Mouse (Mus musculus) MEL (cell line): ENCODE results near the gene Aebp1.

Experiments
- CHD1 ChIP-seq: IDR thresholded peaks from 2 replicates; pipeline ENCODE4 v1.6.1; 2012; ENCODE audit warnings: low read depth, mild to moderate bottlenecking, inconsistent platforms, low read length, improper control_type of control experiment
- CTCF ChIP-seq, 3 experiments: IDR thresholded peaks in 2 of 3; conservative IDR thresholded peaks in 1 of 3; 2 replicates each; pipeline ENCODE4 v1.5.1; 2011 to 2012; ENCODE audit warnings: low read length in 3 of 3, low read depth in 2 of 3, mild to moderate bottlenecking in 2 of 3, improper control_type of control experiment in 1 of 3, inconsistent platforms in 1 of 3, mixed read lengths in 1 of 3, moderate library complexity in 1 of 3; ENCODE audit not compliant: control insufficient read depth in 1 of 3, insufficient read depth in 1 of 3, poor library complexity in 1 of 3, severe bottlenecking in 1 of 3
- GABPA ChIP-seq: IDR thresholded peaks from 2 replicates; pipeline ENCODE4 v1.6.1; 2012; ENCODE audit warnings: low read depth, mild to moderate bottlenecking, inconsistent platforms, low read length, improper control_type of control experiment, moderate library complexity
- NELFE ChIP-seq: IDR thresholded peaks from 2 replicates; pipeline ENCODE4 v1.6.1; 2011; ENCODE audit warnings: low read depth, low read length, improper control_type of control experiment
- NRF1 ChIP-seq: IDR thresholded peaks from 2 replicates; pipeline ENCODE4 v1.6.1; 2014; ENCODE audit warnings: low read depth, mild to moderate bottlenecking, inconsistent platforms, low read length, improper control_type of control experiment, moderate library complexity; ENCODE audit not compliant: poor library complexity, insufficient read depth, severe bottlenecking
- POLR2A ChIP-seq, 2 experiments: IDR thresholded peaks; 2 replicates each; pipeline ENCODE4 v1.6.1; 2011 to 2012; ENCODE audit warnings: low read length in 2 of 2, mild to moderate bottlenecking in 2 of 2, control low read depth in 1 of 2, improper control_type of control experiment in 1 of 2, low read depth in 1 of 2, moderate library complexity in 1 of 2; ENCODE audit not compliant: control insufficient read depth in 1 of 2, insufficient read depth in 1 of 2, poor library complexity in 1 of 2
- TAL1 ChIP-seq: IDR thresholded peaks from 2 replicates; pipeline ENCODE4 v1.6.1; 2012; ENCODE audit warnings: mild to moderate bottlenecking, inconsistent platforms, low read length, moderate library complexity, mixed read lengths
- UBTF ChIP-seq: IDR thresholded peaks from 2 replicates; pipeline ENCODE4 v1.6.1; 2012; ENCODE audit warnings: low read depth, mild to moderate bottlenecking, inconsistent platforms, low read length, improper control_type of control experiment, moderate library complexity, borderline replicate concordance; ENCODE audit not compliant: insufficient read depth
- USF1 ChIP-seq: IDR thresholded peaks from 2 replicates; pipeline ENCODE4 v1.6.1; 2014; ENCODE audit warnings: low read depth, mild to moderate bottlenecking, inconsistent platforms, low read length, improper control_type of control experiment, moderate library complexity
- ZNF384 ChIP-seq: IDR thresholded peaks from 2 replicates; pipeline ENCODE4 v1.6.1; 2012; ENCODE audit warnings: low read depth, mild to moderate bottlenecking, inconsistent platforms, low read length, improper control_type of control experiment

DNA sequence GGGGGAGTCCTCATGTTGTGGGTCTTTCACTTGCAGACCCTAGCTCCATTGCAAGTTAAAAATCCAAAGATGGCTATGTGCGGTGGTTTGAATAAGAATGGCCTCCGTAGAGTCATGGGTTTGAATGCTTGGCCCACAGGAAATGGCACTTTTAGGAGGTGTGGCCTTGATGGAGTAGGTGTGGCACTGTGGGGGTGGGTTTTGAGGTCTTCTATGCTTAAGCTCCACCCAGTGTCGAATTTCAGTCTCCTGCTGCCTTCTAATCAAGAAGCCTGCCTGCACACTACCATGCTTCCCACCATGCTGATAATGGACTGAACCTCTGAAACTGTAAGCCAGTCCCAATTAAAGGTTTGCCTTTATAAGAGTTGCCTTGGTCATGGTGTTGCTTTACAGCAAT is 18.6 kb upstream of the Aebp1 start:
- no peak for TF ChIP-seq CTCF (IDR thresholded peaks at IDR 0.05 in 2 of 3, conservative IDR thresholded peaks at IDR 0.05 in 1 of 3; ENCODE audit: control insufficient read depth in 1 of 3, insufficient read depth in 1 of 3, low read depth in 2 of 3, low read length in 3 of 3, poor library complexity in 1 of 3, severe bottlenecking in 1 of 3)
- no peak for TF ChIP-seq GABPA
- no peak for TF ChIP-seq CHD1
- TF ChIP-seq TAL1, result no peak
- no peak for TF ChIP-seq NRF1
- no peak for TF ChIP-seq UBTF
- TF ChIP-seq USF1, result no peak
- no peak for TF ChIP-seq POLR2A (IDR thresholded peaks at IDR 0.05; ENCODE audit: control insufficient read depth in 1 of 2, insufficient read depth in 1 of 2, low read depth in 1 of 2, low read length in 2 of 2, poor library complexity in 1 of 2)
- TF ChIP-seq ZNF384, result no peak
- no peak for TF ChIP-seq NELFE
